Mouse (Mus musculus): Measurements from ENCODE around the gene Rhof.

The Rhof gene

DNA sequence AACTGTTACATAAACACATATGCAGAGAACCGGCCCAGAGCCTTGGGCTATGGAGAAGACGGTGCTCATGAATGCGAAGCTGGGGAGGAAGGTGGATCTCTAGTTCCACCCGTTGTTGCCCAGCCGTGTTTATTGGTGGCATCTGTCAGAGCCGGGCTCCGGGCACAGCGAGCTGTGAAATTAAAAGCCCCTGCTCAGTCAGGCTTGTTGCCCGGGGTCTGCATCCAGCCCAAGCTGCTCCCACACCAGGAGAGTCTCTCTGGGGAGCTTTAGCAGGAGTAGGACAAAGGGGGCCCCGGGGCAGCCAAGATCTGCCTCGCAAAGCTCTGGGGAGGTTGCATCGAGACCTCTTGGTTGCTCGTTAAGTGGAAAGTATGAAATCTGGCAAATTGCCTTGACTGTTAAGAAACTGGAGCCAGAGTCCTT, 22.2 kb downstream of the Rhof start:
- peak in 1 of 2 experiments; percentile 65 for DNase-seq (ENCODE audit: low spot score in 2 of 2)

DNA sequence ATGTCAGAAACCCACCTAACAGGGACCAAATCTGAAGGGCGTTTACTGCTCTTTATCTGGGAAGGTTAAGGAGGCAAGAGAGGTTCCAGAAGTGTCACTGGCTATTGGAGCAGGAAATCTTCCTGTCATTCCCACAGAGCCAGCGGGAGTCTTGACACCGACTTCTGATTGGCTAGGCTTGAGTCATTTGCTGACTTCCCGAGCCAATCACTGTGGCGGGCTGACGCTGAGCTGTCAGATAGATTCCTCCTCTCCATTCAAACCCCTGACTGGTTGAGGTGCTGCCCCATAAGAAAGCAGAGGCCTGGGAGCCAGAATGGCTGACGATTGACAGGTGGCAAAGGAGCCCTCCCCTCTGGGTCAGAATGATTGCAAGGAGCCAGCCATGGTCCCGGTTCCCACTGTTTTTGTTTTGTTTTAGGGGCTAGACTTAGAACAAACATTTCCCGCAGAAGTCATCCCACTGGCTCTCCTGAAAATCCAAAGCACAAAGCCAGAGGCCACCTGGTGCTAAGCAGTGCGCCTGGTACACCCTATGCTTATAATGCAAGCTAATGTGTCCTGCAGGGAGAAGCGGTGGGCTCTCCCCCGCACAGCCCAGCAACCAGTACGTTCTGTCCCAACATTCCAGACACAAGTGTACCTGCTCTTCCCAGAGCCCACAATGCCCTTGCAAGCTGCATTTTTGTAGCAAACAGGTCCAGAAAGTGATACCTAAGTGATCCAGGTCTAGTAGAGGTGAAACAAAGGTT, 22.9 kb downstream of the Rhof start:
- no peak for DNase-seq (ENCODE audit: low spot score in 2 of 2)

DNA sequence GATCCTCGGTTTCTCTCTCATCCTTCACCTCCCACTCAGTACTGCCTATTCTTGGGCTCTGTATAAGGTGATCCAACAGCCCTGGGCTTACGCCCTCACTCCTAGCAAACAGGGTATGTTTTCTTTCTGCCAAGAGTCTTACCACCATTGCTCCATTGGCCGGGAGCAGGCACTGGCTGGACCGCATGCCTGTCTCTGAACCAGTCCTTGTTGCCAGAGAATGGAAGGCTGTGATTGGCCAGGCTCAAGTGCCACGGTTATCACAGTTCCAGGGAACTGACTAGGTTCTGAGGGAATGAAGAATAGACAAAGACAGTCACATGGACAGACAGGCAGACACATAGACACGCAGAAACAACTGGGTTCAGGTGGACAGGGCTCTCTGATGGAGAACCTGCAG, 27.7 kb downstream of the Rhof start:
- no peak for DNase-seq (ENCODE audit: low spot score in 2 of 2)

DNA sequence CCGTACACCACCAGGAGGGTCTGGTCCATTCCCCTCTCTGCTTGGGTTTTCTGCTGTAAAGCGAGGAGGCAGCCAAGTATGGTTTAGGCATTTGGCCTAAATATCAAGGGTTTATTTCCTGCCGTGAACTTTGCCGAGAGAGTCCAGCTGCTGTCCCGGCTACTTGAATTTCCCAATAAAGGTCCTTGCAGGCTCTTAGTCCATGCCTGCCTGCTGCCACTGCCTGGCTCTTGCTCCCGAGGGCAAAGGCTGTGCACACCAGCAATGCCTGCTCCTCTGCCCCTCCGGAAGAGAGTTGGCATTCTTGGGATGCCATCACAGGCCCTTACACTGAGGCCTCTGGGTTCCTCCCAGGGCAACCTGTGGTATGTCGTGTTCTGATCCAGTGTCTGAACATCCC, 28.9 kb downstream of the Rhof start:
- peak in 1 of 2 experiments; percentile 31 for DNase-seq (ENCODE audit: low spot score in 2 of 2)

DNA sequence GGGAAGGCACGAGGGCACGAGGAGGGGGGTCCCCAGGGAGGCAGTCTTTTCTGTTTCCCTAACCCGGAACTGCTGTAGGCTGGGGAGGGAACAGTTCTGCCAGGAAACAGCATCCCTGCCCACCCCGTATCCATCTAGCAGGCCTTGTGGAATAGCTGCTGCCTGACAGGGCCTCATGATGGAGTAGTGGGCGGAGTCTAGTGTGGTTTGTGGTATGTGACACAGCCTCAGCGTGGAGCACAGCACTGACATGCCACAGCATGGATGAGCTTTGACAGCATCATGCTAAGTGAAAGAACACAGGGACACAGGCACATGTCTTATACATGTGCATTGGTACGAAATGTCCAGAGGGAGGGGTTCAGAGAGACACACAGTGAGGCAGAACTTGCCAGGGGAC, 30.1 kb downstream of the Rhof start:
- DNase-seq (ENCODE audit: low spot score in 2 of 2) = no peak

DNA sequence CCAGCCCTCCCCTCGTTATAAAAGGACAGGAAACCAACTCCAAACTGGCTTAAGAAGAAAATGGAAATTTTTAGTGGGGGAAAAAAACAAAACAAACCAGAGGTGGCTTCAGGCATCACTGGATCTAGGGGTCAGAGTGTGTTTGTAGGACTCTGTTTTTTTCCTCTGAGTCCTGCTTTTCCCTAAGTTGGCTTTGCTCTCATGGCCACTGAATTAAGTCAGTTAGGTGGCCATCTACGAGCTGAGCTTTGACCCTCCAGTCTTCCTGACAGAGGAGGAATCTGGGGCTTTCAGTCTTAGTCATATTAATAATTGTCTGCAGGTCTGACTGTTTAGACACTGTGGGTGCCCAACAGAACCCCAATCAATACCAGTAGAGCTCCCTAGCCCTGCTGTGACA, 34.0 kb downstream of the Rhof start:
- DNase-seq (ENCODE audit: low spot score in 2 of 2) = no peak

DNA sequence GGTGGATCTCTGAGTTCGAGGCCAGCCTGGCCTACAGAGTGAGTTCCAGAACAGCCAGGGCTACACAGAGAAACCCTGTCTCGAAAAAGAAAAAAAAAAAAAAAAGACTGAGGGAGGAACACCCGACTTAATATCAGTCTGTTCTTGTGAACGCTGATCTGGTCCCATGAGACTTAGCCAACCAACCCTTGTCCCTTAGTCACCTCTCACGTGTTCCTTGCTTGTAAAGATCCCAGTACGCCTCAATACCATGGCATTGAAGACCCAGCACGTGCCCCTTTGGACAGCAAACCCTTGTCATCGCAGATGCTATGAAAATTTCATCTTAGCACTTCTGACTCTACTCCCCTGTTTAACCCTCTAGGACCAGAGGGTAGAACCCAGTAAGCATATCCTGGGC, 36.2 kb downstream of the Rhof start:
- no peak for DNase-seq (ENCODE audit: low spot score in 2 of 2)

DNA sequence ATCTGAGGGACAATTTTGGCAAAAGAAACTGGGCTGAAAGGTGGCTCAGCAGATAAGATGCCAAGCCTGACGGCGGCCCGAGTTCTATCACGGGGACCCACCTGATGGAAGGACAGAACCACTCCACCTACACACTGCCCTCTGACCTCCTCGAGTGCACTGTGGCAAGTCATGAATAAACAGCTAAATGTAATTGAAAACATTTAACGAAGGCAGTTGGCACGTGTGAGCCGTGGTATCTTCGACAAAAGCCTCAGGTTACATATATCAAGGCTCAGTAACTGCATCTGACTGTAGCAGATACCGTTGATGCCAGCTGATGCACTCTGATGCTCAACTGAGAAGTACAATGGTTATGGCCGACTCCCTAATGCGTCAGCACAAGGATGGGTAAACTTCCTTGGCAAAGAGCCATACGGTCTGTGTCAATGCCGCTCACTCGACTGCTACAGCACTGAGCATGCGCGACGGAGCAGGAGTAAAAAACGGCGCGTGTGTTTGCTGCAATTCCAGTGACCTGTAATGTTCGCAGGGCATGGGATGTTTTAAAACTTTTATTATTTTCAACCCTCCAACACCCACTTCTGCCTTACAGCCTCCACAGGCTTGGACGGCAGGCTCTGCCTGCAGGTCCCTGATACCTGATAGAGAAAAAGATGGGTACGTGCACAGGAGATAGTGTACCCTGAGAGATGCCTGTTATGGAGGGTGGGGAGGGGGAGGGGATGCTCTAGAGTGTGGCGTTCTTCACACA, 38.1 kb downstream of the Rhof start:
- DNase-seq (ENCODE audit: low spot score in 2 of 2) = no peak

DNA sequence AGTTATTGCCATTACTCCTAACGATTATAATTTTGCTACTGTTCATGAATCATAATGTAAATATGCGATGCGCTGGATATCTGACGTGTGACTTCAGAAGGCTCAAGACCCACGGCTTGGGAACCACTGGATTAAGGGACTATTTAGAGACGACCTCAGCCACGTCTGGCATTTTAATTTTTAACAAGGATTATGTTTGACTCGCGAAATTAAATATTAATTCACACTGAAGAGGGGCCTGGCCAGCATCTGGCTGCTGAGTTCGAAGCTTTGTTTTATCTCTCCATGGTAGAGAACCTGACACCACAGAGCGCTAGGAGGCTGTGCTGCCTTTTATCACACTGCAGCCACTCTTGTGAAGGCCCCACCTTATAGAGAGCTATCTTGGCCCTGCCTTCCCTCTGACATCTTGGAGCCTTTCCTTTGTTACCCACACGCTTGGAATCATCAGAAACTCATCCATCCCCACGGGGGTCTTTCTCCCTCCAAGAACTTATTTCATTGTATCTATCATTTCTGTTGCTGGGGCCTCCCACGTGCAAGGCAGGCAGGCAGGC, 39.3 kb downstream of the Rhof start:
- no peak for DNase-seq (ENCODE audit: low spot score in 2 of 2)

DNA sequence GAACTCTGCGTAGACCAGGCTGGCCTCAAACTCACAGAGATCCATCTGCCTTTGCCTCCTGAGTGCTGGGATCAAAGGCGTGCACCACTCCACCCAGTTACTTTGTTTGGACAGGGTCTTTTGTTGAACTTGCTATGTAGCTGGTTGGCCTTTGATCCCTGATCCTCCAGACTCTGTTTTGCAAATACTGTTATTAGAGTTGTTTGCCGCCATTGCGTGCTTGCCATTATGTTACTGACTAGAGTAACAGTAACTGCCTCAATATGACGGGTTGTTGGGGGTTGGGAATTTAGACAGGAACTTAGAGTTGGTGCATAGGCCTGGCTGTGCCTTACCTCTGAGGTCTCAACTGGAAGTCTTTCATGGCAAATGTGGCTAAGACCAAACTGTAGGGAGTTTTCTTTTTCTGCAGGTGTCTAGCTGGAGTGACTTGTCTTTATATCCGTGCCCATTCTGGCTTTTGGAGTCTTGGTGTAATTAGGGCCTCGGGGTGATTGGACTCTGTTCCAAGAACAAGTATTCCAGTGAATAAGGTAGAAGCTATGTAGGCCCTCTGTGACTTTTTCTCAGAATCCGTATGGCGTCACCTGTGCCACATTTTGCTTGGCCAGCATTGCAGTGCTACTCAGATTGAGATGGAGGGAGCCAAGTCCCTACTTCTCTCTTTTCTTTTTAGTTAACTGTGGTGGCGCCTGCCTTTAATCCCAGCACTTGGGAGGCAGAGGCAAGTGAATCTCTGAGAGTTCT, 41.8 kb downstream of the Rhof start:
- no peak for DNase-seq (ENCODE audit: low spot score in 2 of 2)

DNA sequence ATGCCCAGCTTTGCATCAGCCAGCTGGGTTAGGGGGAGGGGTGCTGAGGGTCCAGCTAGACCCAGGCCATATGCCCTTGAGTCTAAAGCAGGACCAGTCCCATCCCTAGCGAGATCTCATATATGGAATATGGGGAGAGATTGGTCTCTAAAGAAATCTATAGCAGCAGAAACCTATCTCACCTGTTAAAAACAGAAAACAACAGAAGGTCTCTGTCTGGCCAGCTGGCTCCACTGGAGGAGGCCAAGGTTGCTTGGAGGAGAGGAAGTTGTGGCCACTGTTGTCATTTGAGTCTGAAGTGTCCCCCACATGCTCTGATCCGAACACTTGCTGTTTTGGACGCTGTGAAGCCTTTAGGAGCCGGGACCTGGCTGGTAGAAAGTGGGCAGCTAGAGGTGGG, 43.7 kb downstream of the Rhof start:
- DNase-seq (ENCODE audit: low spot score in 2 of 2) = no peak

DNA sequence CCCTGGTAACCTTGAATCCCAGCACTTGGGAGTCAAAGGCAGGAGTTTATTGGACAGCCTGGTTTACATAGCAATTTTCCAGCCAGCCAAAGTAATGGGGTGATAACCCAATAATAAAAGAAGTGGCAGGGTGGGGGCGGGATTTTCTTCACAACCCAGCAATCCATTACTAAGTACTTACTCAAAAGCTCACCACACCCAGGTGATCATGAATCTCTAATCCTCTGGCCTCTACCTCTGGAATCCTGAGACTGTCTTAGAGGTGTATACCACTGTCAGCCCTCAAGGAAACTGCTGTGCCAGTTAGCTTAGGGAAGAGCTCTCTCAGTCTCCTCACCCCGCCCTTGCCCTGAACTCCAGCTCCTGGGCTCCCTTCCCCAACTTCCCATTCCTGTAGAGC, 46.0 kb downstream of the Rhof start:
- DNase-seq (ENCODE audit: low spot score in 2 of 2) = no peak

DNA sequence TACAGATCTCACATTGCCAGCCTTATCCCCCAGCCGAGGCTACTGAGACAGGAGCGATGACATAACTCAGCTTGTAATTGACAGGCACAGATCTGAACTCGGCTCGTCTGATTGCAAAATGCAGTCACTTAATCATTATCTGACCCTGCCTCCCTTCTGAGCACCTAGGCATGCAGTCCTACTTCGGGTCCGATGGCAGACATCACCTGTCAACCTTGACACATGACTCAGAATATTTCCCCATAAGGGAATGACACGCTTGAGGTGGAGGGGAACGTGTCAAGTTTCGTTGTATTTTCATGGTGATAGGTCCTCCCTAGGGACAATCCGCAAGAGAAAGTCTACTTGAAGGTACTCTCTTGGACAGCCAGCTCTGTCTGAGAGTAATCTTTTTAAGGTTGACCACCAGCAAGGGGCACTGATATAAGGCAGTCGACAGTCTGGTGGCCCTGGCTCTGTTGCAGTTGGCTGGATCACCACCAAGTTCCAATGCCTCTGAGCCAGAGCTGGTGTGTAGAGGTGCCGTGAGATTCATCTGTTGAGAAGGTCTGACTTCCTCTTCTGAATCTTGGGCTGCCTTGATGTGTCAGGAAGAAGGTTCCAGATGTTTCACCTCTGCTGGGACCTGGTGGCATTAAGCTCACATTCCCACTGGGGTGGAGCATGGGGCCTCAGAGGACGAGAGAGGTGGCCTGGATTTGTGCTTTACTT, 49.0 kb downstream of the Rhof start:
- no peak for DNase-seq (ENCODE audit: low spot score in 2 of 2)

DNA sequence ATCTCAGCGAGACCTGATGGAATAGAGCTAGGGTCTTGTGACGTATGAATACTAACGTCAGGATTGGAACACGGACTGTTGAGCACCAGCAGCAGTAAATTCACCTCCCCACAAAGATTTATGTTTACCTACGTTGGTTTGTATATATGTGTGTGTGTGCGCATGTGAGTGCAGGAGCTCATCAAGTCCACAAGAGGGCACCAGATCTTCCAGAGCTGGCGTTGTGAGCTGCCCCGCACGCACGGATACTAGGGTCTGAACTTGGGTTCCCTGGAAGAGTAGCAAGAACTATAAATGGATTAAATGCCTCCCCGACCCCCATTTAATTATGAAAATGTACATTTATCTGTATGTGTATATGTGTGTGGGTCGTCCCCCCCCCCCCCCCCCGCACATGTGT, 52.0 kb downstream of the Rhof start:
- no peak for DNase-seq (ENCODE audit: low spot score in 2 of 2)

DNA sequence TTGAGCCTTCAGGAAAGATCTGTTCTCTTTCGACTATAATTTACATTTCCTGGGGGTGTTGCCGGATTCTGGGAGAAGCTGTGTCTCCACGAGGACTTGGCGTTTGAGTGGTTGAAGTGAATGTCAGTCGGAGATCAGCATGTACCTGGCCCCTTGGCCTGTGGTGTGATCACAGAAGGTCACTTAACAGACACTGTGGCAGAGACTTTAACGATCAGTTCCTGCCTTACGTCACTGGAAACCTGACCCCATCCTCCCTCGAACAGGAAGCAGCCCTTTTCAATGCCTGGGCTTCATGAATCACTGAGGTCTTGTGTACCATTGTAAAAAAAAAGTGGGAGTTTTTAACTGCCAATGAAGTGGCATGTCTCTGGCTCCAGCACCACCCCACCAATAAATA, 52.5 kb downstream of the Rhof start:
- no peak for DNase-seq (ENCODE audit: low spot score in 2 of 2)

DNA sequence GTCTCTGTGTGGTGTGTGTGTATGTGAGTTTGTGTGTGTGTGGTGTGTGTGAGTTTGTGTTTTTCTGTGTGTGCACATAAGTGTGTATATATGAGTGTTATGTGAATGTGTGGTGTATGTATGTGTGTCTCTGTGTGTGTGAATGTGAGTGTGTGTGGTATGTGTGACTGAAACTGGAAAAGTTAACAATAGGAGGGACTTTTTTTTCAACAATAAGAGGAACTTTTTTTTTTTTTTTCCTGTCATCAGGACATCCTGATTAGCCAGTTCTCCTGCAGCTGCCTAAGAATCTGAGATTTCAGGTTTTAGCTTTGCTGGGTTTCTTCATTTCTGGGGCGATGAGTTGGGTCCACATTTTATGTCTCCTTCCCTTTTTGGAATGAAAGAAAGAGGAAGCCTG, 52.9 kb downstream of the Rhof start:
- no peak for DNase-seq (ENCODE audit: low spot score in 2 of 2)

DNA sequence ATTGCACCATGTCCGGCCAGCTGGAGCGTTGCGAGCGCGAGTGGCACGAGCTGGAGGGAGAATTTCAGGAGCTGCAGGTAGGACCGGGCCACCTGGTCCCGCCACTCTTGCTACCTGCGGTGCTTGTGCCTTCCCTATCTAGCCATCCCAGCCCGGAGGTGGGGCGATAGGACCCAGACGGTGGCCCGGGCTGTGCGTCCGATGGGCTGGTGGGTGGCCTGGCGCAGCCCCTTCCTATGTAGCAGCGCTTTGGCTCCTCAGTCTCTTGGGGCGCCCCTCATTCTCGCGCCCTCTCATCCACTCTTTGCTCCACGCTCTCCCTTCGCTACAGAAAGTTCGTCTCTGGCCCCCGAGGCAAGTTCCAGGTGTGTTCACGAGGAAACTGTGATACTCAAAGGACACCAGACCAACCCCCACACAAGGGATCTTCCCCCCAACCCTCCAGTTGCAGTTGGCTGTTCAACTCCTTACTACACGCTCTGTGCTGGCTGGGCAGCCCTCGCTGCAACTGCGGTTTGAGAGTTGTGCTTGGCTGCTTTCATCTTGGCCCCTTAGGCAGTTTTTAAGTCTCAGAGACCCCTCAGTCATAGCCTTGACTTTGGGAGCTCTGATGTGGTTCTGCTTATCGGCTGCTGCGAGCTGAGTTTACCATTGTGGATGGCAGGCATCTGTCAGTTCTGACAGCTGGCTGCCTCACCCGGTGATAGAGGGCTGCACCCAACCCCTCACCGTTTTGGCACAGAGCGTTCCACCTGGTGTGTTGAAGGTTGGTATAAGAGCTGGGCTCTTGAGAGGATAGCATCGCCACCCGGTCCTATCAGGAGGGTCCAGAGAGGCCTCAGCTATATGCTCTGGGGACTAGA, 55.8 kb downstream of the Rhof start:
- DNase-seq (ENCODE audit: low spot score in 2 of 2) = no peak

DNA sequence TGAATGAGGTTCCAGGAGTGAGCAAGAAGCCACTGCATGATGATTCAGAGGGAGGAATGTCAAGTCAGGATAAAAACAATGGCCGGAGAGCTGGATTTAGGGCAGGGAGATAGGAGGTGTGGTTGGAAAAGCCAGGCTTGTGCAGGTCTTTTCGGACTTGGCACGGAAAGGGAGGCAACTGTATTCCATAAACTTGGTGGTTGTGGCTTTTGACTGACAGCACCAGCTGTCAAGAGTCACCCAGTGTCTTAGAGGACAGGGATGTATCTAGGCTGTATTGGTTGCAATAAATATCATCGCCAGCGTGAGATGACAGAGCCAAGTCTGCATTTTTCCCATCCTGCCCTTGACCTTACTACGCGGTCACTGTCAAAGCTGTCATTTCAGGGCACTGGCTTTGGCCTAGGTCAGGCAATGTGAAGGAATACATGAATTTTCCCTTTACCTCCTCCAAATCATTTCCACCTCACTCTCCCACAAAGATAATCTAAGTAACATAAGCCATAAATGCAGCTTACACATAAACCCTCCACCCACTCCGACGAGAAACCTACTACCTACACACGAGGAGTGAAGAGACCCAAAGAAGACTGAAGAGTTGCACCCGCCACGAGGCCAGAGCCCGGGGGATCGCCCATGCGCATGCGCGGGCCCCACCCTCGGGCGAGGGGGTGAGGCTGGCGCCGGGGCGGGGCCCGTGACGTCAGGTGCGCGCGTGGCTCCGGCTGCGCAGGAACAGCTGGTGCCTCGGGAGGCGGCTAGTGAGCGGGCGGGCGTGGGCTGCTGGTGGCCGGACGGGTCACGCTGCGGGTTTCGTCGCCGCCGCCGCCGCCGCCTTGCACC, 56.7 kb downstream of the Rhof start:
- DNase-seq (ENCODE audit: low spot score in 2 of 2) = peak; percentile 91 to 94

DNA sequence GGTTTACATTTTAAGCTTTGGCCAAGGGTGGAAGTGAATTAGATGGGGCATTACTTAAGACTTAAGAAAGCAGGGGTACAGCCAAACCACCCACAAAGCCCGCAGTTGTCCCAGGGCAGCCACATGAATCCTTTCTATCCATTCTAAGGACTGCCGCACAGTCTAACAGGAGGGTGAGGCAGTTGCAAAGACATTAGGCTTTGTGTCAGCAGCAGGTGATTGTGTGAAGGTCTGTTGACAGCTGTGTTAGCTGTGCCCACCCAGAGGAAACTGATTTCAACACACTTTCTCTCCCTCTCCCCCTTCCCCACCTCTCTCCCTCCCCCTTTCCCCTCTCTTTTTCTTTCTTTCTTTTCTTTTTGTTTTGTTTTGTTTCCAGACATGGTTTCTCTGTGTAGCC, 63.8 kb downstream of the Rhof start:
- DNase-seq (ENCODE audit: low spot score in 2 of 2) = no peak

DNA sequence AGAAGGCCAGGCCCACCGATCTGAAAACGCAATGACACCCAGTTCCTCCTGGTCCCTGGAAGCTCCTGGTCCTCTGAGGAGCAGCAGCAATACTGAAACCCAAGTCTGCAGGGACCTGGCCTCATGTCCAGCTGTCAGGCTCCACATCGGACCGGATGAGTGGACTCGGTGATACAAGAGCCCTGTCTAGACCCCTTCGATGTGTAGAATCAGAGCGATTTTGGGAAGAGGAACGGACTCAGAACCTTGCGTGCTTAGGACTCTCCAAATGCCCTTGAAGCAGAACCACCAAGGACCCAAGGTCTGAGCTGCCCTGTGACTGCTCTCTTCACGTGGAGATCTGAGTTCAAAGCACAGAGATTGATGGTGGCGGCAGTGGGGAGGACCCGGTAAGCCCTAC, 64.4 kb downstream of the Rhof start, which contains the start of gene Tmem120b:
Gene Tmem120b (plus strand): TSS at position 301 of the 400 bp plus-strand sequence.
- DNase-seq (ENCODE audit: low spot score in 2 of 2) = no peak

Measured in urinary bladder, postnatal 36 days (tissue).